1 mouse cellular context compared by ENCODE assay signal in genomic region chr4:47055170-47055569, GRCm38 (mm10). TPM values are rescaled to one million over a fixed set of nuclear protein-coding genes. Genes with fewer than 3 reads are reported as not detected.
"Had no signal": no experiment of that assay in that cellular context is flagged by ENCODE, and none has a peak within 500 bp of the region (broad histone marks: within the 10 kb centered on the region; RNA-seq: fewer than 3 reads in every experiment).

No protein-coding gene starts in this region.

RNA-seq across cellular contexts. Expression of gene Galnt12, which starts 36.5 kb away (rescaled TPM):
- polyA plus RNA-seq: myocyte had no signal
